Mouse (Mus musculus) limb, embryonic 13.5 days (tissue): ENCODE data around the gene Rorc. TPM values are rescaled to one million over a fixed set of nuclear protein-coding genes. Genes with fewer than 3 reads are reported as not detected.

ENCODE experiments used
- ATAC-seq: fragments of 200-750 bp; cut with Nextera tagmentation; 2 replicates; pipeline ENCODE4 v1.8.0; 2017; ENCODE audit warnings: low read depth, moderate number of reproducible peaks, moderate TSS enrichment; ENCODE audit not compliant: low FRiP score
- H3K27ac ChIP-seq: fragments of 300-500 bp; sonication (generic); 2 replicates; pipeline ENCODE4 v1.5.1; 2015; ENCODE audit warnings: inconsistent platforms, mild to moderate bottlenecking, moderate library complexity
- H3K27me3 ChIP-seq: fragments of 300-500 bp; sonication (generic); 2 replicates; pipeline ENCODE4 v1.6.1; 2015; ENCODE audit warnings: mild to moderate bottlenecking, inconsistent platforms
- H3K36me3 ChIP-seq: fragments of 300-500 bp; sonication (generic); 2 replicates; pipeline ENCODE4 v1.6.1; 2015; ENCODE audit warnings: inconsistent platforms, mild to moderate bottlenecking, moderate library complexity
- H3K4me1 ChIP-seq: fragments of 300-500 bp; sonication (generic); 2 replicates; pipeline ENCODE4 v1.6.1; 2015; ENCODE audit warnings: inconsistent platforms
- H3K4me2 ChIP-seq: fragments of 300-500 bp; sonication (generic); replicated peaks from 2 replicates; pipeline ENCODE4 v1.6.1; 2015; ENCODE audit warnings: inconsistent platforms, mild to moderate bottlenecking, moderate library complexity
- H3K4me3 ChIP-seq: fragments of 300-500 bp; sonication (generic); 2 replicates; pipeline ENCODE4 v1.5.1; 2015; ENCODE audit warnings: moderate library complexity, mild to moderate bottlenecking, inconsistent platforms
- H3K9ac ChIP-seq: fragments of 300-500 bp; sonication (generic); 2 replicates; pipeline ENCODE4 v1.6.1; 2015; ENCODE audit warnings: mild to moderate bottlenecking, inconsistent platforms
- H3K9me3 ChIP-seq: fragments of 300-500 bp; sonication (generic); 2 replicates; pipeline ENCODE4 v1.6.1; 2016; ENCODE audit warnings: inconsistent platforms
- WGBS: fragments of 180-500 bp; shearing (Covaris S2); methylation state at CpG from one replicate; pipeline ENCODE4 v1.1.7; 2015; 5-methylcytosine and 5-hydroxymethylcytosine counted together
- polyA plus RNA-seq: library from polyadenylated mRNA; unstranded; fragments of >200 nt; fragmentation: Nextera tagmentation; extraction: Ambion mirVana; gene quantifications from 2 replicates; pipeline ENCODE4 v1.2.1, GENCODE M21; 2015

The Rorc gene
- polyA plus RNA-seq, 1 experiment from 2014 or later, result 1.0 TPM

GRCm38 (mm10) chr3:94377028-94377923 is 4.7 kb downstream of the Rorc start:
- 12% methylated on average over 13 of the region's 13 CpGs for WGBS

GRCm38 (mm10) chr3:94379831-94380510 is 7.4 kb downstream of the Rorc start:
- Histone ChIP-seq H3K36me3 (no peaks in the 10 kb centered on the region), H3K9me3 (no peaks in the 10 kb centered on the region)

More at GRCm38 (mm10) chr3:94377028-94377923, 4.7 kb downstream of the Rorc start:
- Histone ChIP-seq H3K9me3 (no peaks in the 10 kb centered on the region), H3K4me3 (no peak overlapping the region), H3K36me3 (no peaks in the 10 kb centered on the region), H3K4me1 (peaks cover 32% of the 10 kb centered on the region), H3K27me3 (peaks cover 8% of the 10 kb centered on the region; the same call in 1 of the 2 replicates), H3K27ac (no peak overlapping the region), H3K4me2 (0 out of 2 replicates have a peak overlapping the region, but pooled peaks have one; percentile 16), H3K9ac (no peak overlapping the region)
- ATAC-seq, result no peak; the same call in 1 of the 2 replicates

GRCm38 (mm10) chr3:94382308-94382707 is 9.7 kb downstream of the Rorc start:
- Histone ChIP-seq H3K9ac (no peak overlapping the region), H3K27me3 (peaks cover 4% of the 10 kb centered on the region; the same call in 1 of the 2 replicates), H3K4me3 (no peak overlapping the region), H3K27ac (no peak overlapping the region), H3K36me3 (no peaks in the 10 kb centered on the region), H3K4me1 (peaks cover 6% of the 10 kb centered on the region), H3K9me3 (no peaks in the 10 kb centered on the region), H3K4me2 (no peak overlapping the region)
- 55% methylated on average over 5 of the region's 5 CpGs for WGBS
- no peak for ATAC-seq

More at GRCm38 (mm10) chr3:94379831-94380510, 7.4 kb downstream of the Rorc start:
- Histone ChIP-seq H3K4me1 (peaks cover 13% of the 10 kb centered on the region), H3K4me2 (no peak overlapping the region), H3K4me3 (no peak overlapping the region), H3K27ac (no peak overlapping the region), H3K9ac (0 out of 2 replicates have a peak overlapping the region, but pooled peaks have one; percentile 25), H3K27me3 (peaks cover 6% of the 10 kb centered on the region)
- 27% methylated on average over 9 of the region's 9 CpGs for WGBS
- ATAC-seq, result no peak

GRCm38 (mm10) chr3:94383476-94383875 is 10.9 kb downstream of the Rorc start:
- H3K27me3 ChIP-seq, result peaks cover 4% of the 10 kb centered on the region; the same call in 1 of the 2 replicates
- 71% methylated on average over 3 of the region's 3 CpGs for WGBS
- H3K27ac ChIP-seq, result no peak overlapping the region
- H3K4me2 ChIP-seq, result no peak overlapping the region
- H3K4me3 ChIP-seq, result no peak overlapping the region
- peaks cover 4% of the 10 kb centered on the region; the same call in 1 of the 2 replicates for H3K4me1 ChIP-seq
- H3K36me3 ChIP-seq, result no peaks in the 10 kb centered on the region
- no peak overlapping the region for H3K9ac ChIP-seq
- no peaks in the 10 kb centered on the region for H3K9me3 ChIP-seq
- no peak for ATAC-seq

GRCm38 (mm10) chr3:94386671-94387070 is 14.1 kb downstream of the Rorc start:
- Histone ChIP-seq H3K9me3 (no peaks in the 10 kb centered on the region), H3K9ac (no peak overlapping the region), H3K27me3 (peaks cover 4% of the 10 kb centered on the region; the same call in 1 of the 2 replicates), H3K4me1 (no peaks in the 10 kb centered on the region), H3K4me2 (no peak overlapping the region), H3K27ac (no peak overlapping the region), H3K36me3 (no peaks in the 10 kb centered on the region), H3K4me3 (no peak overlapping the region)
- peak; percentile 55; the same call in 1 of the 2 replicates for ATAC-seq
- 52% methylated on average over 4 of the region's 4 CpGs for WGBS

GRCm38 (mm10) chr3:94387391-94387790 is 14.8 kb downstream of the Rorc start:
- no peaks in the 10 kb centered on the region for H3K9me3 ChIP-seq
- peaks cover 4% of the 10 kb centered on the region; the same call in 1 of the 2 replicates for H3K27me3 ChIP-seq
- no peak overlapping the region for H3K9ac ChIP-seq
- H3K4me1 ChIP-seq, result no peaks in the 10 kb centered on the region
- WGBS, result 89% methylated on average over 10 of the region's 10 CpGs
- no peak overlapping the region for H3K27ac ChIP-seq
- no peaks in the 10 kb centered on the region for H3K36me3 ChIP-seq
- no peak overlapping the region for H3K4me3 ChIP-seq
- H3K4me2 ChIP-seq, result no peak overlapping the region
- no peak for ATAC-seq

- no peak overlapping the region for H3K27ac ChIP-seq
- no peak overlapping the region for H3K9ac ChIP-seq
- ATAC-seq, result no peak
- peaks cover 4% of the 10 kb centered on the region; the same call in 1 of the 2 replicates for H3K27me3 ChIP-seq
- 73% methylated on average over 5 of the region's 5 CpGs for WGBS
- H3K36me3 ChIP-seq, result no peaks in the 10 kb centered on the region
- no peaks in the 10 kb centered on the region for H3K9me3 ChIP-seq
- H3K4me2 ChIP-seq, result no peak overlapping the region
- H3K4me3 ChIP-seq, result no peak overlapping the region
- no peaks in the 10 kb centered on the region for H3K4me1 ChIP-seq
Observed at GRCm38 (mm10) chr3:94388047-94388446, 15.5 kb downstream of the Rorc start.

- Histone ChIP-seq H3K36me3 (no peaks in the 10 kb centered on the region), H3K4me2 (no peak overlapping the region), H3K9ac (no peak overlapping the region), H3K4me3 (no peak overlapping the region), H3K4me1 (peaks cover 4% of the 10 kb centered on the region; the same call in 1 of the 2 replicates), H3K27ac (no peak overlapping the region), H3K27me3 (no peaks in the 10 kb centered on the region; the same call in 1 of the 2 replicates), H3K9me3 (no peaks in the 10 kb centered on the region)
- 94% methylated on average over 16 of the region's 16 CpGs for WGBS
- no peak for ATAC-seq
Observed at GRCm38 (mm10) chr3:94389420-94389819, 16.8 kb downstream of the Rorc start.

- Histone ChIP-seq H3K27me3 (peaks cover 4% of the 10 kb centered on the region; the same call in 1 of the 2 replicates), H3K27ac (no peak overlapping the region), H3K9me3 (no peaks in the 10 kb centered on the region), H3K36me3 (no peaks in the 10 kb centered on the region), H3K4me3 (no peak overlapping the region), H3K9ac (no peak overlapping the region), H3K4me1 (peaks cover 4% of the 10 kb centered on the region; the same call in 1 of the 2 replicates), H3K4me2 (no peak overlapping the region)
- 77% methylated on average over 5 of the region's 5 CpGs for WGBS
- ATAC-seq, result no peak
Observed at GRCm38 (mm10) chr3:94391001-94391400, 18.4 kb downstream of the Rorc start.

GRCm38 (mm10) chr3:94392128-94392527 is 19.5 kb downstream of the Rorc start:
- H3K4me2 ChIP-seq, result no peak overlapping the region
- H3K27ac ChIP-seq, result no peak overlapping the region
- no peak overlapping the region for H3K4me3 ChIP-seq
- H3K36me3 ChIP-seq, result no peaks in the 10 kb centered on the region
- H3K9ac ChIP-seq, result no peak overlapping the region
- WGBS, result 81% methylated on average over 2 of the region's 2 CpGs
- peaks cover 4% of the 10 kb centered on the region; the same call in 1 of the 2 replicates for H3K4me1 ChIP-seq
- H3K27me3 ChIP-seq, result peaks cover 14% of the 10 kb centered on the region
- no peaks in the 10 kb centered on the region for H3K9me3 ChIP-seq
- no peak for ATAC-seq

GRCm38 (mm10) chr3:94393049-94393448 is 20.5 kb downstream of the Rorc start:
- ATAC-seq, result peak; percentile 82
- H3K9ac ChIP-seq, result no peak overlapping the region
- peaks cover 4% of the 10 kb centered on the region; the same call in 1 of the 2 replicates for H3K4me1 ChIP-seq
- H3K36me3 ChIP-seq, result no peaks in the 10 kb centered on the region
- peaks cover 23% of the 10 kb centered on the region for H3K27me3 ChIP-seq
- no peak overlapping the region for H3K27ac ChIP-seq
- no peak overlapping the region for H3K4me2 ChIP-seq
- 50% methylated on average over 4 of the region's 4 CpGs for WGBS
- no peak overlapping the region for H3K4me3 ChIP-seq
- no peaks in the 10 kb centered on the region for H3K9me3 ChIP-seq

- no peak for ATAC-seq
- Histone ChIP-seq H3K27ac (no peak overlapping the region), H3K36me3 (no peaks in the 10 kb centered on the region), H3K4me1 (peaks cover 14% of the 10 kb centered on the region), H3K4me3 (no peak overlapping the region), H3K9ac (no peak overlapping the region), H3K4me2 (no peak overlapping the region), H3K27me3 (peaks cover 56% of the 10 kb centered on the region), H3K9me3 (no peaks in the 10 kb centered on the region)
- WGBS, result 69% methylated on average over 1 of the region's 1 CpGs
Observed at GRCm38 (mm10) chr3:94396336-94396735, 23.7 kb downstream of the Rorc start.
